In genomic region chr11:72055176-72055575, GRCm38 (mm10) we compare ENCODE assay signal across 30 mouse cellular contexts. TPM values are rescaled to one million over a fixed set of nuclear protein-coding genes. Genes with fewer than 3 reads are reported as not detected.
DNase-seq lines count a peak whose midpoint lies in the region; ATAC-seq and TF ChIP-seq lines count a peak whose summit lies in the region.
"Had no signal": no experiment of that assay in that cellular context is flagged by ENCODE, and none has a peak within 500 bp of the region (broad histone marks: within the 10 kb centered on the region; RNA-seq: fewer than 3 reads in every experiment).

No protein-coding gene starts in this region.

- no peak overlapping the region for H3K4me2 ChIP-seq in forebrain, embryonic 14.5 days (ENCODE audit: low read length)
- H3K4me2 ChIP-seq in limb, embryonic 14.5 days (replicated peaks; ENCODE audit: low read depth, low read length, severe bottlenecking): no peak overlapping the region
- no peak overlapping the region for H3K4me2 ChIP-seq in embryonic facial prominence, embryonic 13.5 days
- no peak overlapping the region for H3K4me2 ChIP-seq in embryonic facial prominence, embryonic 15.5 days (replicated peaks)
- H3K4me2 ChIP-seq: forebrain, embryonic 13.5 days; heart, embryonic 13.5 days; hindbrain, embryonic 14.5 days had no signal

- no peak for TF ChIP-seq POLR2A in limb, embryonic 14.5 days (IDR thresholded peaks at IDR 0.05; ENCODE audit: borderline replicate concordance, extremely low read depth, insufficient read depth, insufficient read length)

- H3K27ac ChIP-seq in forebrain, embryonic 14.5 days (ENCODE audit: low read depth, low read length): no peak overlapping the region
- H3K27ac ChIP-seq in forebrain, embryonic 10.5 days: no peak overlapping the region
- H3K27ac ChIP-seq in limb, embryonic 14.5 days (replicated peaks; ENCODE audit: low read depth, low read length): no peak overlapping the region
- no peak overlapping the region for H3K27ac ChIP-seq in limb, embryonic 10.5 days
- 0 out of 2 replicates have a peak overlapping the region, but pooled peaks have one; percentile 7 for H3K27ac ChIP-seq in embryonic facial prominence, embryonic 13.5 days
- 0 out of 2 replicates have a peak overlapping the region, but pooled peaks have one; percentile 5 for H3K27ac ChIP-seq in embryonic facial prominence, embryonic 15.5 days (replicated peaks)
- H3K27ac ChIP-seq: forebrain, embryonic 13.5 days; heart, adult 2 months; heart, embryonic 10.5 days; heart, embryonic 13.5 days; hindbrain, embryonic 14.5 days; hindbrain, postnatal 0 days had no signal

- H3K4me3 ChIP-seq in forebrain, embryonic 14.5 days (ENCODE audit: low read depth, low read length): no peak overlapping the region
- no peak overlapping the region for H3K4me3 ChIP-seq in forebrain, embryonic 10.5 days
- H3K4me3 ChIP-seq in limb, embryonic 14.5 days (replicated peaks; ENCODE audit: low read length): no peak overlapping the region
- H3K4me3 ChIP-seq in limb, embryonic 10.5 days: no peak overlapping the region
- no peak overlapping the region for H3K4me3 ChIP-seq in embryonic facial prominence, embryonic 13.5 days
- H3K4me3 ChIP-seq in embryonic facial prominence, embryonic 15.5 days (replicated peaks): no peak overlapping the region
- H3K4me3 ChIP-seq: erythroblast, embryonic 14.5 days; forebrain, embryonic 13.5 days; heart, adult 2 months; heart, embryonic 10.5 days; heart, embryonic 13.5 days had no signal

- ATAC-seq in forebrain, embryonic 14.5 days: no peak
- ATAC-seq in limb, embryonic 14.5 days (ENCODE audit: low FRiP score, low read depth): no peak
- no peak for ATAC-seq in embryonic facial prominence, embryonic 13.5 days (ENCODE audit: insufficient number of reproducible peaks, insufficient read depth, low FRiP score, low TSS enrichment, low read depth)
- no peak for ATAC-seq in embryonic facial prominence, embryonic 15.5 days (ENCODE audit: insufficient number of reproducible peaks, low FRiP score, low TSS enrichment, low read depth)
- ATAC-seq in granulocyte monocyte progenitor cell, adult 5-6 weeks (replicated peaks; ENCODE audit: poor library complexity, severe bottlenecking): no peak
- ATAC-seq: forebrain, embryonic 13.5 days; forebrain, postnatal 0 days; hindbrain, postnatal 0 days; inflammation-experienced regulatory T-cells, adult 6 months; Patski had no signal

- H3K9ac ChIP-seq in forebrain, embryonic 14.5 days (ENCODE audit: low read length): no peak overlapping the region
- H3K9ac ChIP-seq in limb, embryonic 14.5 days (ENCODE audit: low read depth, low read length, severe bottlenecking): no peak overlapping the region
- no peak overlapping the region for H3K9ac ChIP-seq in embryonic facial prominence, embryonic 13.5 days
- H3K9ac ChIP-seq in embryonic facial prominence, embryonic 15.5 days: no peak overlapping the region
- H3K9ac ChIP-seq: forebrain, embryonic 13.5 days; forebrain, postnatal 0 days; heart, embryonic 13.5 days; hindbrain, embryonic 14.5 days had no signal

- no peaks in the 10 kb centered on the region for H3K27me3 ChIP-seq in forebrain, embryonic 14.5 days (replicated peaks; ENCODE audit: control insufficient read depth, insufficient read depth, low read length)
- peaks cover 38% of the 10 kb centered on the region for H3K27me3 ChIP-seq in forebrain, embryonic 10.5 days (ENCODE audit: poor library complexity, severe bottlenecking)
- H3K27me3 ChIP-seq in limb, embryonic 14.5 days (ENCODE audit: control insufficient read depth, insufficient read depth, low read length): peaks cover 9% of the 10 kb centered on the region; the same call in 1 of the 2 replicates
- peaks cover 36% of the 10 kb centered on the region for H3K27me3 ChIP-seq in limb, embryonic 10.5 days (ENCODE audit: low read depth, poor library complexity, severe bottlenecking)
- peaks cover 15% of the 10 kb centered on the region; the same call in 1 of the 2 replicates for H3K27me3 ChIP-seq in embryonic facial prominence, embryonic 13.5 days
- no peaks in the 10 kb centered on the region; the same call in 1 of the 2 replicates for H3K27me3 ChIP-seq in embryonic facial prominence, embryonic 15.5 days
- H3K27me3 ChIP-seq: Patski had no signal

- 21% methylated on average over 2 of the region's 2 CpGs for WGBS in forebrain, embryonic 14.5 days
- 76% methylated on average over 2 of the region's 2 CpGs for WGBS in forebrain, embryonic 10.5 days
- 17% methylated on average over 2 of the region's 2 CpGs for WGBS in limb, embryonic 14.5 days
- WGBS in limb, embryonic 10.5 days: 84% methylated on average over 2 of the region's 2 CpGs
- WGBS in embryonic facial prominence, embryonic 13.5 days: 5% methylated on average over 2 of the region's 2 CpGs
- 12% methylated on average over 2 of the region's 2 CpGs for WGBS in embryonic facial prominence, embryonic 15.5 days

- H3K4me1 ChIP-seq in forebrain, embryonic 14.5 days (ENCODE audit: control insufficient read depth, insufficient read depth, low read length): peaks cover 16% of the 10 kb centered on the region
- peaks cover 36% of the 10 kb centered on the region for H3K4me1 ChIP-seq in forebrain, embryonic 10.5 days
- H3K4me1 ChIP-seq in limb, embryonic 14.5 days (ENCODE audit: control insufficient read depth, insufficient read depth, low read length): peaks cover 6% of the 10 kb centered on the region
- H3K4me1 ChIP-seq in limb, embryonic 10.5 days: peaks cover 40% of the 10 kb centered on the region
- H3K4me1 ChIP-seq in embryonic facial prominence, embryonic 13.5 days: peaks cover 57% of the 10 kb centered on the region
- peaks cover 36% of the 10 kb centered on the region for H3K4me1 ChIP-seq in embryonic facial prominence, embryonic 15.5 days

- H3K9me3 ChIP-seq in forebrain, embryonic 14.5 days (replicated peaks; ENCODE audit: control insufficient read depth, low read length): no peaks in the 10 kb centered on the region
- H3K9me3 ChIP-seq in forebrain, embryonic 10.5 days: no peaks in the 10 kb centered on the region
- no peaks in the 10 kb centered on the region for H3K9me3 ChIP-seq in limb, embryonic 14.5 days (ENCODE audit: control insufficient read depth, low read length)
- H3K9me3 ChIP-seq in limb, embryonic 10.5 days (replicated peaks): no peaks in the 10 kb centered on the region
- no peaks in the 10 kb centered on the region for H3K9me3 ChIP-seq in embryonic facial prominence, embryonic 13.5 days
- no peaks in the 10 kb centered on the region for H3K9me3 ChIP-seq in embryonic facial prominence, embryonic 15.5 days (replicated peaks)
- H3K9me3 ChIP-seq: forebrain, embryonic 13.5 days; heart, embryonic 10.5 days; heart, embryonic 13.5 days had no signal

- H3K36me3 ChIP-seq in forebrain, embryonic 14.5 days (ENCODE audit: control insufficient read depth, insufficient read depth, low read length): no peaks in the 10 kb centered on the region
- no peaks in the 10 kb centered on the region for H3K36me3 ChIP-seq in forebrain, embryonic 10.5 days (replicated peaks)
- no peaks in the 10 kb centered on the region for H3K36me3 ChIP-seq in limb, embryonic 14.5 days (ENCODE audit: control insufficient read depth, insufficient read depth, low read length)
- H3K36me3 ChIP-seq in limb, embryonic 10.5 days: no peaks in the 10 kb centered on the region
- no peaks in the 10 kb centered on the region for H3K36me3 ChIP-seq in embryonic facial prominence, embryonic 13.5 days
- H3K36me3 ChIP-seq in embryonic facial prominence, embryonic 15.5 days: no peaks in the 10 kb centered on the region
- H3K36me3 ChIP-seq: G1E; heart, embryonic 10.5 days; heart, embryonic 13.5 days had no signal

- peak; percentile 41 for DNase-seq in forebrain, embryonic 14.5 days (ENCODE audit: low spot score)
- DNase-seq in forebrain, embryonic 10.5 days (ENCODE audit: extremely low spot score, low spot score): no peak
- peak; percentile 62 for DNase-seq in limb, embryonic 14.5 days (ENCODE audit: low spot score)
- no peak for DNase-seq in limb, embryonic 10.5 days (ENCODE audit: low spot score)
- DNase-seq: adrenal gland, postnatal 10 days; adrenal gland, postnatal 36 days; B cell, adult 2 months; cerebellum, adult 18-20 months; cerebellum, adult 9-10 months; cerebellum, postnatal 14 days; forebrain, postnatal 0 days; gastrocnemius, postnatal 25 days; heart, adult 2 months; heart, postnatal 14 days; heart, postnatal 4 days had no signal

RNA-seq across cellular contexts. Expression of gene Pimreg, which starts 13.3 kb away (rescaled TPM):
- 97.8 and 123 TPM in 2 replicates for polyA plus RNA-seq in forebrain, embryonic 14.5 days (2014; fragmentation: Nextera tagmentation; extraction: Ambion mirVana)
- polyA plus RNA-seq in forebrain, embryonic 10.5 days (2016; fragmentation: Nextera tagmentation; extraction: Ambion mirVana): 265 and 279 TPM in 2 replicates
- polyA plus RNA-seq in limb, embryonic 14.5 days (2012; rRNA removed): 59.1 and 68.2 TPM in 2 replicates
- polyA plus RNA-seq in limb, embryonic 14.5 days (2014; fragmentation: Nextera tagmentation; extraction: Ambion mirVana): 87.9 and 88.8 TPM in 2 replicates
- 192 and 213 TPM in 2 replicates for polyA plus RNA-seq in limb, embryonic 10.5 days (2016; fragmentation: Nextera tagmentation; extraction: Ambion mirVana)
- 102 and 128 TPM in 2 replicates for polyA plus RNA-seq in embryonic facial prominence, embryonic 13.5 days (2015; fragmentation: Nextera tagmentation; extraction: Ambion mirVana)
- polyA plus RNA-seq in embryonic facial prominence, embryonic 15.5 days (2015; fragmentation: Nextera tagmentation; extraction: Ambion mirVana): 89.1 and 89.5 TPM in 2 replicates
- total RNA-seq in granulocyte monocyte progenitor cell, adult 5-6 weeks (2014; fragmentation: Nextera tagmentation): 7.5 and 14.4 TPM in 2 replicates
- 12.4 and 17.0 TPM in 2 replicates for total RNA-seq in granulocyte monocyte progenitor cell, adult 5-6 weeks (2017)
- total RNA-seq: G1E; gastrocnemius, adult 8-10 months had no signal
- polyA plus RNA-seq: G1E had no signal

RNA-seq across cellular contexts. Expression of gene Aipl1, which starts 17.9 kb away (rescaled TPM):
- polyA plus RNA-seq in forebrain, embryonic 14.5 days (2014; fragmentation: Nextera tagmentation; extraction: Ambion mirVana): 0.09 TPM in 2 replicates
- polyA plus RNA-seq in forebrain, embryonic 10.5 days (2016; fragmentation: Nextera tagmentation; extraction: Ambion mirVana): 0.64 and 0.66 TPM in 2 replicates
- 0.28 TPM in 2 replicates for polyA plus RNA-seq in limb, embryonic 14.5 days (2012; rRNA removed)
- 0.25 TPM in 1 of 2 replicates, not detected in the other for polyA plus RNA-seq in limb, embryonic 14.5 days (2014; fragmentation: Nextera tagmentation; extraction: Ambion mirVana)
- 0.33 and 0.39 TPM in 2 replicates for polyA plus RNA-seq in limb, embryonic 10.5 days (2016; fragmentation: Nextera tagmentation; extraction: Ambion mirVana)
- 0.51 and 0.59 TPM in 2 replicates for polyA plus RNA-seq in embryonic facial prominence, embryonic 13.5 days (2015; fragmentation: Nextera tagmentation; extraction: Ambion mirVana)
- polyA plus RNA-seq in embryonic facial prominence, embryonic 15.5 days (2015; fragmentation: Nextera tagmentation; extraction: Ambion mirVana): 0.38 and 0.56 TPM in 2 replicates
- not detected in 2 replicates for total RNA-seq in granulocyte monocyte progenitor cell, adult 5-6 weeks (2014; fragmentation: Nextera tagmentation)
- 0.41 and 1.1 TPM in 2 replicates for total RNA-seq in granulocyte monocyte progenitor cell, adult 5-6 weeks (2017)
- total RNA-seq: adrenal gland, adult 18-20 months; adrenal gland, postnatal 36 days; gastrocnemius, adult 8-10 months; gastrocnemius, postnatal 25 days; heart, adult 2 months; heart, postnatal 14 days; hindbrain, postnatal 0 days had no signal
- polyA plus RNA-seq: G1E; hindbrain, embryonic 11.5 days; hindbrain, embryonic 14.5 days had no signal

Comparison
In these comparisons a context has a peak if more than half of its experiments do, and no peak if none do; other contexts are left out.
1. DNase-seq: peak in forebrain, embryonic 14.5 days (single experiment) and limb, embryonic 14.5 days (single experiment); none in forebrain, embryonic 10.5 days (single experiment) and limb, embryonic 10.5 days (single experiment).
2. H3K27ac ChIP-seq: peak in embryonic facial prominence, embryonic 13.5 days (single experiment) and embryonic facial prominence, embryonic 15.5 days (single experiment); none in forebrain, embryonic 14.5 days (single experiment), forebrain, embryonic 10.5 days (single experiment), limb, embryonic 14.5 days (single experiment) and limb, embryonic 10.5 days (single experiment).